Mouse (Mus musculus) stomach, postnatal 0 days (tissue): ENCODE results near the gene Plb1.

Experiments
- CTCF ChIP-seq: IDR thresholded peaks from 2 replicates; pipeline ENCODE4 v1.5.1; 2016; ENCODE audit warnings: antibody characterized with exemption, low read depth, mild to moderate bottlenecking, moderate library complexity
- EP300 ChIP-seq: optimal IDR thresholded peaks from 2 replicates; pipeline ENCODE3; 2016; ENCODE audit warnings: antibody characterized with exemption

DNA sequence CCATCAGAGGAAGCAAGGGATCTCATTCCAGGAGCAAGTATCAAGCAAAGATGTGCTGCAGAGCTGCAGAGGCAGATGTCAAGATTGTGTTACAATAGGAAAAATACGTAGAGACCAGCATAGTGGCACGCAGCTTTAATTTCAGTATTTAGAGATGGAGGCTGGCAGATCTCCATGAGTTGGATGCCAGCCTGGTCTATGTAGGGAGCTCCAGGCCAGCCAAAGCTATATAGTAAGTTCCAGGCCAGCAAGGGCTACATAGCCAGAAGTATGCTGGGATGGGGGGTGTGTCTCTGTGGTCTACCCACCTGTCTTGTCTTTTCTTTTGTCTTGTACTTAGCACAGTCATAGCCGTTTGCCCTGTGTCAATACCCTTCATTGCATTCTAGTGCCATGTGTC is 28.7 kb downstream of the Plb1 start:
- TF ChIP-seq CTCF (no peak), EP300 (no peak)
